Comparison of ENCODE assay signal across 9 mouse cellular contexts in genomic region chr4:133016677-133017415, GRCm38 (mm10). TPM values are rescaled to one million over a fixed set of nuclear protein-coding genes. Genes with fewer than 3 reads are reported as not detected.
DNase-seq lines count a peak whose midpoint lies in the region; ATAC-seq lines count a peak whose summit lies in the region.
"Had no signal": no experiment of that assay in that cellular context is flagged by ENCODE, and none has a peak within 500 bp of the region (broad histone marks: within the 10 kb centered on the region; RNA-seq: fewer than 3 reads in every experiment).

No protein-coding gene starts in this region.

- H3K27me3 ChIP-seq in hindbrain, embryonic 15.5 days, result no peaks in the 10 kb centered on the region
- no peaks in the 10 kb centered on the region for H3K27me3 ChIP-seq in midbrain, embryonic 15.5 days (replicated peaks)

- intact Hi-C loops in left cerebral cortex, postnatal 4 days (cut with DNase I), result loop anchor here (10.0 kb wide), 1 partner anchor 198 kb away; the partner anchor contains the start of genes Cd164l2 and Gpr3

- no peaks in the 10 kb centered on the region for H3K9me3 ChIP-seq in hindbrain, embryonic 15.5 days
- H3K9me3 ChIP-seq in midbrain, embryonic 15.5 days, result no peaks in the 10 kb centered on the region
- H3K9me3 ChIP-seq: liver, embryonic 15.5 days had no signal

- H3K4me1 ChIP-seq in hindbrain, embryonic 15.5 days (replicated peaks), result peaks cover 88% of the 10 kb centered on the region
- peaks cover 88% of the 10 kb centered on the region for H3K4me1 ChIP-seq in midbrain, embryonic 15.5 days

- peak overlapping the region; percentile 23; the same call in 1 of the 2 replicates for H3K27ac ChIP-seq in hindbrain, embryonic 15.5 days (replicated peaks)
- H3K27ac ChIP-seq in midbrain, embryonic 15.5 days, result 0 out of 2 replicates have a peak overlapping the region, but pooled peaks have one; percentile 42
- H3K27ac ChIP-seq: liver, embryonic 15.5 days had no signal

- peak overlapping the region; percentile 95 for H3K4me2 ChIP-seq in hindbrain, embryonic 15.5 days
- peak overlapping the region; percentile 98 for H3K4me2 ChIP-seq in midbrain, embryonic 15.5 days
- H3K4me2 ChIP-seq: liver, embryonic 15.5 days had no signal

- 57% methylated on average over 4 of the region's 4 CpGs for WGBS in hindbrain, embryonic 15.5 days
- 57% methylated on average over 4 of the region's 4 CpGs for WGBS in midbrain, embryonic 15.5 days

- no peak for ATAC-seq in hindbrain, embryonic 15.5 days (ENCODE audit: low FRiP score, low read depth)
- ATAC-seq in midbrain, embryonic 15.5 days (replicated peaks), result no peak

- H3K4me3 ChIP-seq in hindbrain, embryonic 15.5 days, result no peak overlapping the region
- H3K4me3 ChIP-seq in midbrain, embryonic 15.5 days, result no peak overlapping the region; the same call in 1 of the 2 replicates
- H3K4me3 ChIP-seq: liver, embryonic 15.5 days had no signal

- peak; percentile 44 for DNase-seq in embryo, embryonic 10 days (ENCODE audit: low spot score)
- DNase-seq in embryo, embryonic 9.5 days (ENCODE audit: extremely low spot score), result no peak
- DNase-seq in testis, postnatal 10 days (ENCODE audit: low spot score), result peak; percentile 55
- DNase-seq in testis, postnatal 14 days (ENCODE audit: low spot score), result no peak
- no peak for DNase-seq in ovary, postnatal 10 days (ENCODE audit: low spot score)
- DNase-seq in left cerebral cortex, postnatal 4 days, result no peak

- H3K9ac ChIP-seq in hindbrain, embryonic 15.5 days, result peak overlapping the region; percentile 15; the same call in 1 of the 2 replicates
- H3K9ac ChIP-seq in midbrain, embryonic 15.5 days, result 0 out of 2 replicates have a peak overlapping the region, but pooled peaks have one; percentile 12
- H3K9ac ChIP-seq: liver, embryonic 15.5 days had no signal

- no peaks in the 10 kb centered on the region for H3K36me3 ChIP-seq in hindbrain, embryonic 15.5 days
- H3K36me3 ChIP-seq in midbrain, embryonic 15.5 days (replicated peaks), result no peaks in the 10 kb centered on the region
- H3K36me3 ChIP-seq: liver, embryonic 15.5 days had no signal

RNA-seq across cellular contexts. Expression of gene Ahdc1, which starts 5.8 kb away (rescaled TPM):
- polyA plus RNA-seq in hindbrain, embryonic 15.5 days (2015; fragmentation: Nextera tagmentation; extraction: Ambion mirVana), result 11.8 and 13.9 TPM in 2 replicates
- 13.5 and 14.4 TPM in 2 replicates for polyA plus RNA-seq in midbrain, embryonic 15.5 days (2015; fragmentation: Nextera tagmentation; extraction: Ambion mirVana)
- total RNA-seq in left cerebral cortex, postnatal 4 days (2021), result 100 to 1,000 TPM in 1 of 2 experiments, 10 to 100 TPM in 1; 94.1 to 102 TPM

RNA-seq across cellular contexts. Expression of gene Fgr, which starts 43.0 kb away (rescaled TPM):
- polyA plus RNA-seq in hindbrain, embryonic 15.5 days (2015; fragmentation: Nextera tagmentation; extraction: Ambion mirVana), result 0.04 and 0.21 TPM in 2 replicates
- 0.06 and 0.27 TPM in 2 replicates for polyA plus RNA-seq in midbrain, embryonic 15.5 days (2015; fragmentation: Nextera tagmentation; extraction: Ambion mirVana)
- total RNA-seq in left cerebral cortex, postnatal 4 days (2021), result under 1 TPM; 0.42 to 0.44 TPM

Comparison
In these comparisons a context has a peak if more than half of its experiments do, and no peak if none do; other contexts are left out.
1. DNase-seq: peak in embryo, embryonic 10 days (single experiment) and testis, postnatal 10 days (single experiment); none in embryo, embryonic 9.5 days (single experiment), testis, postnatal 14 days (single experiment), ovary, postnatal 10 days (single experiment) and left cerebral cortex, postnatal 4 days (single experiment).